Mouse (Mus musculus): ENCODE measurements around the gene Cdc42. TPM values are rescaled to one million over a fixed set of nuclear protein-coding genes. Genes with fewer than 3 reads are reported as not detected.

The Cdc42 gene
- polyA plus RNA-seq, 1 experiment from 2014 or later = 869 TPM

DNA sequence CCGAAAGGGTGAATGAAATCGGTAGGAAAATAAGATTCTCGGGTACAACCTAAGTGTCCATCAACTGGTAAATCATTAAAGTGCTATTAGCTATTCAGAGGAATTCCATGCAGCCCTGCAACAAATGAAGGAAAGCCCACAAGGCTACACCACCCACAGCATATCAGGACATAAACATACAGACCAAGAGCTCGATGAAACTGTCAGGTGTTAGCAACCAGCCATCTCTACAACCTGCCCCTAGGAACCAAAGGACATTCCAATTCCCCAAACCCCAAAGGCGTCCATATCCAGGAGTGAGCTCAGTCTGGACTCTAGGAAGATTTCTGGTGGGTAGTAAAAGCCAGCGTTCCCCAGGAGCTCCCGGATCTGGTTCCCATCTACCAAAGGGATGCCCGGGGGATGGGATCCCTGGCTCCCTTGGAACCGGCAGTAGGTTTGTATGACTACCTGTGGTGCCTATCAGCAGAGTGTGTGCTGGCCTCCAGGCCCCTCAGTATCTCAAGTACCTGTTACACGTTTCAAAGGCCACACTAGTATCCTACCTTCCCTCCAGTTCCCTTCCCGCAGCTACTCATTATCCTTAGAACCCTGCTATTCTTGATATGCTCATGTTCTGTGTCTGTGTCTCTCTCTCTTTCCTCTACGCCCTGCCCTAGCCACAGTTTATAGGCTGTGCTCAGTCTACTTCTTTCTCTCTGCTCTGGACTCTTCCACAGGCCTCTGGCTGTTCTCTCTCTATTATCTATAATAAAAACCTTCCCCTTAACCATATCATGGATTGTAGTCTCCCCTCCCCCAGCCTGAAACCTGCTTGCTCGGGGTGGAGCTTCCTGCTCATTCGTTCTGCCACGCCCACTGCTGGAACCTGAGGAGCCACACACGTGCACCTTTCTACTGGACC, 23.4 kb upstream of the Cdc42 start:
- Histone ChIP-seq H3K9me3 (no peaks in the 10 kb centered on the region), H3K9ac (no peak overlapping the region), H3K27me3 (no peaks in the 10 kb centered on the region), H3K27ac (replicated peaks) (no peak overlapping the region), H3K4me2 (peak overlapping the region; percentile 9; the same call in 1 of the 2 replicates), H3K36me3 (no peaks in the 10 kb centered on the region), H3K4me1 (replicated peaks) (no peaks in the 10 kb centered on the region), H3K4me3 (no peak overlapping the region)
- WGBS = 32% methylated on average over 15 of the region's 16 CpGs
- no peak for ATAC-seq (ENCODE audit: low read depth)

DNA sequence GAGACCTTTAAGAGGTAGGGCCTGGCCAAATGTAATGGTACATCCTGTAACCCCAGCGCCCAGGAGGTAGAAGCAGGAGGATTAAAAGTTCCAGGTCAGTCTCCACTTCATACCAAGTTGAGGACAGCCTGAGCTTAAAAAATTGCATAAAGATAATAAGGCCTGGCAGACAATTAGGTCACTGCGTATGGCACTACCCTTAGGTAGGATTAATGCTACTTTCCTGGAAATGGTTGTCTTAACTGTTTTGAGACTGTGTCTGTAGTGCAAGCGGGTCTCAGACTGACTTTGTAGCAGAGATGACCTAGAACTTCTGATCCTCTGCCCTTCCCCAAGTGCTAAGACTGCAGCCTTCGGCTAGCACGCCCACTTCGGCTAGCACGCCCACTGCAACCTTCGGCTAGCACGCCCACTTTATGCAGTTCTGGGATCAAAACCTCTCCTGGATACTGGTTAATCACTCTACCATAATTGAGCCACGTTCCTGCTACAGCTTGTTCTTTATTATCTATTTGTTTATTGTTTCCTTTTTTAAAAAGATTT, 22.3 kb upstream of the Cdc42 start:
- Histone ChIP-seq H3K27me3 (no peaks in the 10 kb centered on the region), H3K36me3 (no peaks in the 10 kb centered on the region), H3K4me2 (no peak overlapping the region), H3K4me1 (replicated peaks) (no peaks in the 10 kb centered on the region), H3K9ac (no peak overlapping the region), H3K9me3 (no peaks in the 10 kb centered on the region), H3K4me3 (no peak overlapping the region), H3K27ac (replicated peaks) (no peak overlapping the region)
- ATAC-seq (ENCODE audit: low read depth) = no peak
- 89% methylated on average over 10 of the region's 10 CpGs for WGBS

DNA sequence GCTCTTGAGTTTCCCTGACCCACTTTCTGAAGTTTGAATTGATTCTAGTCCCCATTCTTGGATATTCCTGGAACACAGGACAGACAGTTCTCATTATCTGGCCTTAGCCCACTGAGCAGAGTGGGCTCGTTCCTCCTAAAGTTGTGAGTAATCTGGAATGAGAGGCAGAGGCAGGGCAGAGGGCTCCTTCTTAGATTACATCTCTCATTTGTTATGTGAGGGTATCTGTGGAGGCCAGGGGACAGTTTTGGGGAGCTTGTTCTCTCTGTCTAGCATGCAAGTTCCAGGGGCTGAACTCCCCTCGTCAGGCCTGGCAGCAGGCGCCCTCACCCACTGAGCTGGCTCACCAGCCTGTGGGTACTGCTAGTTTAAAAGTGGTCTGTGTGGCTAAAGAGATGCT, 21.6 kb upstream of the Cdc42 start:
- H3K4me1 ChIP-seq (replicated peaks) = no peaks in the 10 kb centered on the region
- 92% methylated on average over 3 of the region's 3 CpGs for WGBS
- H3K27me3 ChIP-seq = no peaks in the 10 kb centered on the region
- H3K9me3 ChIP-seq = no peaks in the 10 kb centered on the region
- no peak overlapping the region for H3K9ac ChIP-seq
- no peak overlapping the region for H3K27ac ChIP-seq (replicated peaks)
- no peak overlapping the region for H3K4me3 ChIP-seq
- no peak for ATAC-seq (ENCODE audit: low read depth)
- no peak overlapping the region for H3K4me2 ChIP-seq
- no peaks in the 10 kb centered on the region for H3K36me3 ChIP-seq

DNA sequence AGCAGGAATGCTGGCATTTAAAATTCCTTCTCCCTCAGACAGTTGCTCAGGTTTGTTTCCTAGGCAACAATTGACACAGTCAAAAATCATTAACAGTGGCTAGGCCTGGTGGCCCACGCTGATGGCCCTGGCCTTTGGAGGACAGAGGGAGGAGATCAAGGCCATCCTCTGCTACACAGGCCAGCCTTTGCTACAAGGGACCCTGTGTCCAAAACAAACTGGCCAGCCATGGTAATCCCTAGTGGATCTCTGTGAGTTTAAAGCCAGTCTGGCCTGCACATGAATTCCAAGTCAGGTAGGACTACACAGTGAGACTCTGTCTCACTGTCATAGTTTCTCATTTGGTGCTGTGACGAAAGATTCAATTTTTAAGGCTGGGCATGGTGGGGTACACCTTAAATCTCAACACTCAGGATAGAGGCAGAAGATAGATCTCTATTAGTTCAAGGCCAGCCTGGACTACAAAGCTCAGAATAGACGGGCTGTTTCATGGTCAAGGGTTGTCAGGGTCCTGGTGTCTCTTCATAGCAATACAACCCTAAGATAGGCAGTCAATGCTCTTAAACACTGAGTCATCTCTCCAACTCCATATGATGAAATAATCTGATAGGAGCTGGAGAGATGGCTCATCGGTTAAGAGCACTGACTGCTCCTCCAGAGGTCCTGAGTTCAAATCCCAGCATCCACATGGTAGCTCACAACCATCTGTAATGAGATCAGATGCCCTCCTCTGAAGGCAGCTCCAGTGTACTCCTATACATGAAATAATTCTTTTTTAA, 20.2 kb upstream of the Cdc42 start:
- Histone ChIP-seq H3K4me2 (no peak overlapping the region), H3K4me3 (no peak overlapping the region), H3K9ac (no peak overlapping the region), H3K36me3 (no peaks in the 10 kb centered on the region), H3K27me3 (no peaks in the 10 kb centered on the region), H3K4me1 (replicated peaks) (no peaks in the 10 kb centered on the region), H3K9me3 (no peaks in the 10 kb centered on the region), H3K27ac (replicated peaks) (no peak overlapping the region)
- 78% methylated on average over 4 of the region's 4 CpGs for WGBS
- no peak for ATAC-seq (ENCODE audit: low read depth)

DNA sequence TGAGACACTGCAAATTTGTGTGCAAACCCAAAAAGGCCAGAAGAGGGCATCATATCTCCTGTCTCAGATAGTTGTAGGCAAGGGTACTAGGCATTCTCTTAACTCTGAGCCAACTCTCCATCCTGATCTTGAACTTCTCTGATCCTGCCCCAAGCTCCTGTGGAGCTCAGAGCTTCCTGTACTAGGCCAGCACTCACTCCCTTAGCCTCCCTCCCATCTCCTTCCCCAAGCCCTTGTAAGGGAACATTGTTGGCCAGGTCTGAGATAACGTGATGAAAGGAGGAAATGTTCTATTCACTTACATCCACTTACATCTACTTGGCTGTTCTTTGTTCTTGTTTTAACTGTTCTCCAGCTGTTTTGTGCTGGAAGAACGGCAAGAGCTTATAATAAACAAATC, 19.3 kb upstream of the Cdc42 start:
- Histone ChIP-seq H3K4me3 (no peak overlapping the region), H3K4me1 (replicated peaks) (no peaks in the 10 kb centered on the region), H3K27ac (replicated peaks) (no peak overlapping the region), H3K36me3 (no peaks in the 10 kb centered on the region), H3K9ac (no peak overlapping the region), H3K4me2 (no peak overlapping the region), H3K9me3 (no peaks in the 10 kb centered on the region), H3K27me3 (no peaks in the 10 kb centered on the region)
- 67% methylated on average over 2 of the region's 2 CpGs for WGBS
- no peak for ATAC-seq (ENCODE audit: low read depth)

DNA sequence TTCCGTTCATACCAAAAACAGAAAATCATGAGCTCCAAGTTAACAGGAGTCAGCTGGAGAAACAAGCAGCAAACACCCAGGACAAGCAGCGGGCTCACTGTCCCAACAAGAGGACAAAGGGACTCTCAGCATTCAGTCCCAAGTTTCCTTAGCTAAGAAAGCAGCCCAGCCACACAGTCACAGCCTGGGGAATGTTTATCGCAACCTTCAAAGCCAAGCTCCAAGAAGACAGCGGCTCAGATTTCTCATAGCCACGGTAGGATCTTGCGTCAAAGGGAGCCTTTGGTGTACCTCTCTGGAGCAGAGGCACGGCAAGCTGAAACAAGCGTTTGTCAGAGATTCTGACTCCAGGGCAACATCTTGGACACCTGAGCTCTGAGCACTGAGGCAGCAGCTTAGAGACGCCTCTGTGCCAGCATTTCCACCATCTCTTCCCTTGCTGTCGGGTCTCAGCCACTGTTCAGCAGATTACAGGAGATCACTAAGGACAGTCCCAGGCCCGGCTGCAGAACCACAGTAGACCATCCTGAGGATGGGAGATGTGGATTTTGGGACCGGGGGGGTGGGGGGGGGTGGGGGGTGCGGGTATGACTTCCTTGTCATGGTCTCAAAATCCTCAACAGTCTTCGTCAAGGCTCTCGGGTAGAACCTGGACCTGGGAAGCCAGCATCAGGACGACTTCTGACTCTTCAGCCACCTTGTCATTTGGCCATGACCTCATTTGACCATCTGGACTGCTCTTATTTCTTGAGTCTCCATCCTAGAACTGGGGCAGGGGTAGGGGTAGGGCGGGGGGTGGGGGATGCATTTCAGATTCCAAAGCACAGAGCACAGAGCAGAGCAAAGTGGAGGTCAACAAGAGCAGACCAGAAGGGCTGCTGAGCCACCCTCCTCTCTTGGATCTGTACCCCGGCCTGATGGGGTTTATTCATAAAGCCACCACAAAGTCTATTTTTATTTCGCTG, 18.1 kb upstream of the Cdc42 start:
- H3K27ac ChIP-seq (replicated peaks) = no peak overlapping the region
- H3K4me3 ChIP-seq = no peak overlapping the region
- peaks cover 1% of the 10 kb centered on the region for H3K4me1 ChIP-seq (replicated peaks)
- no peaks in the 10 kb centered on the region for H3K9me3 ChIP-seq
- no peak overlapping the region for H3K9ac ChIP-seq
- H3K27me3 ChIP-seq = no peaks in the 10 kb centered on the region
- no peak for ATAC-seq (ENCODE audit: low read depth)
- no peaks in the 10 kb centered on the region for H3K36me3 ChIP-seq
- WGBS = 63% methylated on average over 19 of the region's 19 CpGs
- no peak overlapping the region for H3K4me2 ChIP-seq

DNA sequence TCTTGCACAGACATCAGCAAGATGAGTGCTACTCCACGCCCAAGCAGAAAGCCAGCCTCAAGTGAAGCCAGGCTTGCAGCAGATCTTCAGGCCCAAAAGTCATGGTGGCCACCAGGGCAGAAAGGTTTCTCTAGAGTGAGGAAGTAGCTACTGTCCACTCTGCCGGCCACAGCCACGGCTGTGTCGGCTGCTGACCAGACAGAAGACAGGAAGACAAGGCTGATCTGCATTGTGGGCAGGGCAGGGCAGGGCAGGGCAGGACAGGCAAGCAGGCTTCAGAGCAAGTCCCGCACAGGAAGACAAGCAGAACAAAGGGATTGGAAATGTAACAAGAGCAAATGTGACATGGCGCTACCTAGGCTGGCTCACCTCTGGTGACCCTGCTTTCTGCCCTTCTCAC, 16.2 kb upstream of the Cdc42 start:
- Histone ChIP-seq H3K4me3 (no peak overlapping the region), H3K9me3 (no peaks in the 10 kb centered on the region), H3K4me1 (replicated peaks) (peaks cover 10% of the 10 kb centered on the region), H3K27ac (replicated peaks) (no peak overlapping the region), H3K4me2 (no peak overlapping the region), H3K27me3 (no peaks in the 10 kb centered on the region), H3K36me3 (no peaks in the 10 kb centered on the region), H3K9ac (no peak overlapping the region)
- WGBS = 67% methylated on average over 6 of the region's 6 CpGs
- ATAC-seq (ENCODE audit: low read depth) = no peak

DNA sequence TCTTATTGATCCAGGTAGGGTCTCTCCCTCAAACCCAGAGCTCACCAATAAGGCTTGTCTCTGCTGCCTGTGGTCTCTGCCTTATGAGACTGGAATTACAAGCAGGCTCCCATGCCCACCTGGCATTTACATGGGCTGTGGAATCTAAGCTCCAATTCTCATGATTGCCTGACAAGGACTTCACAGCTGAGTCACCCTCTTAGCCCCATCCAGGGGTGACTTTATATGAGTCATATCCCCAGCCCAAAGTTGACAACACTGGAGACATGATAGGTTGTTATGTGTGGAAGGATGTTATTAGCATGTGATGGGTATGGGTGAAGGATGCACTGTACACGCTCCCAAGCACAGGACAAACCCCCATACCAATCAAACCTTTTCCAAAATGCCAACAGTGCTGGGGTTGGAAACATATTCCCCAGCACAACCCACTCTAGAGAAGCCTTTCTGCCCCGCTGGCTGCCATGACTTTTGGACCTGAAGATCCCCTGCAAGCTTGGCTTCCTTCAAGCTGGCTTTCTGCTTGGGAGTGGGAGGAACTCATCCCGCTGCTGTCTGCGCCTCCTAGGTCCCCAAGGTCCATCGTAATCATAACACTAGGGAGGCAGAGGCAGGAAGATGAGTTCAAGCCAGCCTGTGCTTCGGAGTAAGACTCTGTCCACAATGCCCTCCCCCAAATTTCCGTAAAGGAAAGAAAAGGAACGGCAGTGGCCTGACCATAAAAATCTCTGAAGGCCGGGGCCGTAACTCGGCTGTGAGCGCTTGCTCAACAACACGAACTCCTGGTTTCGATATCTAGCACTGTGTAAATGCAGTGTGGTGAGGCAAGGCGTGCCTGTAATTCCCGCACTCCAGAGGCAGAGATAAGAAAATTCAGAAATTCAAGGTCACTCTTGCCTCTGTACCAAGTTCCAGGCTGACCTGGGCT, 14.3 kb upstream of the Cdc42 start:
- no peak overlapping the region for H3K9ac ChIP-seq
- no peaks in the 10 kb centered on the region for H3K27me3 ChIP-seq
- H3K4me2 ChIP-seq = no peak overlapping the region
- ATAC-seq (ENCODE audit: low read depth) = no peak
- no peak overlapping the region for H3K27ac ChIP-seq (replicated peaks)
- H3K9me3 ChIP-seq = no peaks in the 10 kb centered on the region
- 76% methylated on average over 16 of the region's 16 CpGs for WGBS
- peaks cover 10% of the 10 kb centered on the region for H3K4me1 ChIP-seq (replicated peaks)
- H3K36me3 ChIP-seq = no peaks in the 10 kb centered on the region
- no peak overlapping the region for H3K4me3 ChIP-seq

DNA sequence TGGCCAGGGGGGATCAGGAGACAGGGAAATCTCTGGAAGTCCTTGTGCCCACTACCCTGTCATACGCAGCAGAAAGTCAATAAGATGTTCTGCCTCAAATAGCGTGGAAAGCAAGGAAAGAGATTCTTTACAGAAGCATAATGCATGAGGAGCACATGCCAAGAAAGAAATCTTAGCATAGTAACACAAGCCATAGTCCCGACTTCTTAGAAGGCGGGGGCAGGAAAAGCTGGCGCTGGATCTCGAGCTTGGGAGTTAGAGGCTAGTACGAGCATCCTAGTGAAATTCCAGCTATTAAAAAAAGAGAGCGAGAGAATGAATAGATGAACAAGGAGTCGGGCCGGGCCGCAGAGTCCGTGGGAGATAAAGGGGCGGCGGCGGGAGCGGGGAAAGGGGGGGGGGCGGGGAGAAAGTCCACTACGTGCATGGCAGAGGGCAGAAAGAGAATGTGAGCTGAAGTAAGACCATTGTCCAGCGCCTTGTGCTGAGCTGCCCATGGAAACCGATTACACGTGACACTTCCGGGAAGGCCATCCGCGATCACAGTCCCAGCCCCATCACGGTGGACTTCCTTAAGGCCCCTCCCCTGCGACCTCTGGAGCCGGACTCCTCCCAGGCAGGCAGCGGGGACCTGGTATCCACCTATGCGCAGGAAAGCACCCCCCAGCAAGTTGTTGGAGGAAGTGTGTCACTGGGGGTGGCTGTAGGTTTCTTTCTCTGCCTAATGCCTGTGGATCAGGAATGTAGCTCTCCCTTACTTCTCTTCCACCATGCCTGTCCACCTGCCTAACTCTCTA, 12.6 kb upstream of the Cdc42 start:
- Histone ChIP-seq H3K27me3 (no peaks in the 10 kb centered on the region), H3K9ac (peak overlapping the region; percentile 68), H3K27ac (replicated peaks) (peak overlapping the region; percentile 7; the same call in 1 of the 2 replicates), H3K4me3 (peak overlapping the region; percentile 34), H3K9me3 (no peaks in the 10 kb centered on the region), H3K4me1 (replicated peaks) (peaks cover 10% of the 10 kb centered on the region), H3K4me2 (peak overlapping the region; percentile 63), H3K36me3 (no peaks in the 10 kb centered on the region)
- peak; percentile 59; the same call in 1 of the 2 replicates for ATAC-seq (ENCODE audit: low read depth)
- WGBS = 10% methylated on average over 28 of the region's 29 CpGs

DNA sequence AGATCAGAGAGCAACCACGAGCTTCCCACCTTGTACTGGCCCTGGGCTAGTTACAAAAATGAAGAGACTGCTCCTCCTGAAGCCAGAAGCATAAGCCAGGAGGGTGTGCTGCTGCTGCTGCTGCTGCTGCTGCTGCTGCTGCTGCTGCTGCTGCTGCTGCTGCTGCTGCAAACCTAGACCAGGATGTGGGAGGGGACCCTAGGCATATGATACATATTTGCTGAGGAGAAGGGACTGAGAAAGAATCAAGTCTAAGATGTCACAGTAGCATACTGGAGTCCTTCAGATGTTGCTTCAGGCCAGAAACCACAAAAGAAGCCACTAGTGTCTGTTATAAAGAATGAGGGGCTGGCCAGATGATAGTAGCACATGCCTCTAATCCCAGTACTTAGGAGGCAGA, 10.7 kb upstream of the Cdc42 start:
- peaks cover 10% of the 10 kb centered on the region for H3K4me1 ChIP-seq (replicated peaks)
- H3K4me3 ChIP-seq = no peak overlapping the region
- no peak overlapping the region for H3K27ac ChIP-seq (replicated peaks)
- 28% methylated on average over 1 of the region's 1 CpGs for WGBS
- H3K9ac ChIP-seq = no peak overlapping the region
- H3K27me3 ChIP-seq = no peaks in the 10 kb centered on the region
- no peak overlapping the region for H3K4me2 ChIP-seq
- H3K9me3 ChIP-seq = no peaks in the 10 kb centered on the region
- no peaks in the 10 kb centered on the region for H3K36me3 ChIP-seq
- ATAC-seq (ENCODE audit: low read depth) = no peak

Measured in neural tube, embryonic 13.5 days (tissue).